Mouse (Mus musculus) liver, postnatal 0 days (tissue): ENCODE measurements at regions not wholly inside any gene's neighbourhood (a gene's known extent, or its start where the extent isn't known, plus 50 kb on each side); places are given as distances from the start of the nearest gene placed in this dataset.

Source experiments
- CTCF ChIP-seq: sonication (generic); IDR thresholded peaks from 2 replicates; pipeline ENCODE4 v1.5.1; 2016; ENCODE audit warnings: antibody characterized with exemption, low read depth
- EP300 ChIP-seq: IDR thresholded peaks from 2 replicates; pipeline ENCODE4 v1.6.1; 2016; ENCODE audit warnings: antibody characterized with exemption, low read depth, mild to moderate bottlenecking

DNA sequence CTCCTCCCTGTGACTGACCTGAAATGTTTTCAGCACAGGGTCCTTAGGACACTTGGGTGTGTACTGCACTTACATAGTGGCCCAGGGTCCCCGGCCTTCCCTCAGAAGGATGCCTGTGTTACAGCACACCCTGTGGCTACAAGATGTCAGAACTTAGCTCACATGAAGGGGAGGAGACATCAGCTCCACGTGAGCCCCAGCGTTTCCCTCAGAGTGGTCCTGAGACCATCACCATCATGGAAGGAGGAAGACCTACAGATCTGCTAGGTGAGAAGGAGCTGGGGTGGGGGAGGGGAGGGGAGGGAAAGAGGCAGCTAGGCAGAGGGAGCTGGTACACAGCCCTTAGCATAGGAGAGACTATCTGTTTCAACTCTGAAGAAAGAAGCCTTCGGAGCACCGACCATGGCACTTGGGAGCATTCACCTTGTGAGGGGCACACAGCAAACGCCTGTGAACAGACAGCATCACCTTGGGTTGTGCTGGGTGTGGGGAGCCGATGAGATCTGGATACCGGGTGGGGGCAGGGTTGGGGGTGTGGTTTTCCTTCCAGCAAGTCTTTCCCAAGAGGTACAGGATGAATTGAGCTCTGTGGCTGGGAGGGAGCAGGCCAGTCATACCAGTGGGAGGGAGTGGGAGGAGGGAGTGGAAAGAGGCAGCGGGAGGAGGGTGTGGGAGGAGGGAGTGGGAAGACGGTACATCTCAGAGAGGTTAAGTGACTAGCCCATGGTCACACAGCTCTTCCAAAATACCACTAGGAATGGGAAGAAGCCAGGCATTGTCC, 60.6 kb upstream of the Ctnnbl1 start:
- TF ChIP-seq CTCF (no peak), EP300 (no peak)
